Mouse (Mus musculus) erythroblast, embryonic 14.5 days (primary cell): ENCODE measurements around the gene Aqp9. TPM values are rescaled to one million over a fixed set of nuclear protein-coding genes. Genes with fewer than 3 reads are reported as not detected.

Source experiments
- H3K27me3 ChIP-seq: 2 replicates; pipeline ENCODE4 v1.6.1; 2012; ENCODE audit warnings: inconsistent platforms; ENCODE audit not compliant: control insufficient read depth
- H3K36me3 ChIP-seq: 2 replicates; pipeline ENCODE4 v1.6.1; 2012; ENCODE audit warnings: mild to moderate bottlenecking, inconsistent platforms; ENCODE audit not compliant: control insufficient read depth
- H3K4me1 ChIP-seq: 2 replicates; pipeline ENCODE4 v1.6.1; 2012; ENCODE audit warnings: inconsistent platforms; ENCODE audit not compliant: control insufficient read depth
- H3K4me3 ChIP-seq: replicated peaks from 2 replicates; pipeline ENCODE3; 2012; ENCODE audit warnings: moderate library complexity, mild to moderate bottlenecking, inconsistent platforms
- H3K9me3 ChIP-seq: 2 replicates; pipeline ENCODE4 v1.6.1; 2012; ENCODE audit warnings: low read length, inconsistent platforms, mixed read lengths; ENCODE audit not compliant: control insufficient read depth
- GATA1 ChIP-seq: IDR thresholded peaks from 2 replicates; pipeline ENCODE4 v1.6.1; 2012; ENCODE audit warnings: low read length, inconsistent platforms, mixed read lengths
- TAL1 ChIP-seq: IDR thresholded peaks from 3 replicates; pipeline ENCODE4 v1.6.1; 2012; ENCODE audit warnings: low read length, inconsistent platforms, mixed read lengths
- polyA plus RNA-seq: library from polyadenylated mRNA; stranded (reverse); fragments of >175 nt; gene quantifications from 2 replicates; pipeline ENCODE4 v1.2.3, GENCODE M21; 2012

Aqp9 gene
- polyA plus RNA-seq, 1 experiment, result 0.26 TPM

GRCm38 (mm10) chr9:71202265-71202664 lies 33.8 kb upstream of the Aqp9 start:
- no peaks in the 10 kb centered on the region for H3K4me1 ChIP-seq
- TF ChIP-seq GATA1, result no peak
- no peak for TF ChIP-seq TAL1
- H3K36me3 ChIP-seq, result no peaks in the 10 kb centered on the region
- H3K27me3 ChIP-seq, result peaks cover 6% of the 10 kb centered on the region; the same call in 1 of the 2 replicates
- no peaks in the 10 kb centered on the region for H3K9me3 ChIP-seq
- H3K4me3 ChIP-seq, result no peak overlapping the region

GRCm38 (mm10) chr9:71198826-71199225 lies 30.3 kb upstream of the Aqp9 start:
- H3K4me1 ChIP-seq, result no peaks in the 10 kb centered on the region
- H3K27me3 ChIP-seq, result peaks cover 6% of the 10 kb centered on the region; the same call in 1 of the 2 replicates
- no peaks in the 10 kb centered on the region for H3K9me3 ChIP-seq
- TF ChIP-seq TAL1, result no peak
- H3K4me3 ChIP-seq, result no peak overlapping the region
- no peaks in the 10 kb centered on the region for H3K36me3 ChIP-seq

GRCm38 (mm10) chr9:71188647-71189415 lies 20.3 kb upstream of the Aqp9 start:
- Histone ChIP-seq H3K9me3 (no peaks in the 10 kb centered on the region), H3K36me3 (no peaks in the 10 kb centered on the region), H3K4me3 (peak overlapping the region; percentile 26), H3K27me3 (no peaks in the 10 kb centered on the region), H3K4me1 (peaks cover 41% of the 10 kb centered on the region)
- TF ChIP-seq TAL1 (no peak), GATA1 (no peak)

- Histone ChIP-seq H3K4me1 (peaks cover 47% of the 10 kb centered on the region), H3K27me3 (no peaks in the 10 kb centered on the region), H3K9me3 (no peaks in the 10 kb centered on the region), H3K36me3 (no peaks in the 10 kb centered on the region), H3K4me3 (no peak overlapping the region)
- TF ChIP-seq TAL1, result no peak
- TF ChIP-seq GATA1, result no peak
Observed at GRCm38 (mm10) chr9:71187396-71187795, 18.9 kb upstream of the Aqp9 start.

GRCm38 (mm10) chr9:71185823-71186222 lies 17.3 kb upstream of the Aqp9 start:
- Histone ChIP-seq H3K4me3 (no peak overlapping the region), H3K36me3 (no peaks in the 10 kb centered on the region), H3K4me1 (peaks cover 56% of the 10 kb centered on the region), H3K9me3 (no peaks in the 10 kb centered on the region), H3K27me3 (no peaks in the 10 kb centered on the region)
- TF ChIP-seq GATA1 (peak; percentile 63), TAL1 (peak; percentile 73)

GRCm38 (mm10) chr9:71185285-71185684 lies 16.8 kb upstream of the Aqp9 start:
- H3K36me3 ChIP-seq, result no peaks in the 10 kb centered on the region
- no peaks in the 10 kb centered on the region for H3K9me3 ChIP-seq
- no peaks in the 10 kb centered on the region for H3K27me3 ChIP-seq
- TF ChIP-seq GATA1 (no peak), TAL1 (no peak)
- peaks cover 60% of the 10 kb centered on the region for H3K4me1 ChIP-seq
- H3K4me3 ChIP-seq, result no peak overlapping the region

- Histone ChIP-seq H3K27me3 (no peaks in the 10 kb centered on the region), H3K4me1 (peaks cover 59% of the 10 kb centered on the region), H3K4me3 (no peak overlapping the region), H3K9me3 (no peaks in the 10 kb centered on the region), H3K36me3 (no peaks in the 10 kb centered on the region)
- no peak for TF ChIP-seq TAL1
Observed at GRCm38 (mm10) chr9:71179964-71180700, 11.7 kb upstream of the Aqp9 start.

- Histone ChIP-seq H3K27me3 (no peaks in the 10 kb centered on the region), H3K9me3 (no peaks in the 10 kb centered on the region), H3K4me1 (peaks cover 60% of the 10 kb centered on the region), H3K4me3 (no peak overlapping the region), H3K36me3 (no peaks in the 10 kb centered on the region)
- TF ChIP-seq TAL1 (peak; percentile 34; the same call in 2 of the 3 replicates), GATA1 (peak; percentile 53; the same call in 1 of the 2 replicates)
Observed at GRCm38 (mm10) chr9:71179276-71179896, 10.9 kb upstream of the Aqp9 start.

- Histone ChIP-seq H3K9me3 (no peaks in the 10 kb centered on the region), H3K4me3 (no peak overlapping the region), H3K4me1 (peaks cover 66% of the 10 kb centered on the region), H3K36me3 (no peaks in the 10 kb centered on the region; the same call in 1 of the 2 replicates), H3K27me3 (no peaks in the 10 kb centered on the region)
- no peak for TF ChIP-seq GATA1
Observed at GRCm38 (mm10) chr9:71175686-71176085, 7.2 kb upstream of the Aqp9 start.
